Mouse (Mus musculus): ENCODE results near the gene Chd3.
A peak's percentile ranks its signal among the peaks of the same experiment; 100 is the strongest.

Gene Chd3

DNA sequence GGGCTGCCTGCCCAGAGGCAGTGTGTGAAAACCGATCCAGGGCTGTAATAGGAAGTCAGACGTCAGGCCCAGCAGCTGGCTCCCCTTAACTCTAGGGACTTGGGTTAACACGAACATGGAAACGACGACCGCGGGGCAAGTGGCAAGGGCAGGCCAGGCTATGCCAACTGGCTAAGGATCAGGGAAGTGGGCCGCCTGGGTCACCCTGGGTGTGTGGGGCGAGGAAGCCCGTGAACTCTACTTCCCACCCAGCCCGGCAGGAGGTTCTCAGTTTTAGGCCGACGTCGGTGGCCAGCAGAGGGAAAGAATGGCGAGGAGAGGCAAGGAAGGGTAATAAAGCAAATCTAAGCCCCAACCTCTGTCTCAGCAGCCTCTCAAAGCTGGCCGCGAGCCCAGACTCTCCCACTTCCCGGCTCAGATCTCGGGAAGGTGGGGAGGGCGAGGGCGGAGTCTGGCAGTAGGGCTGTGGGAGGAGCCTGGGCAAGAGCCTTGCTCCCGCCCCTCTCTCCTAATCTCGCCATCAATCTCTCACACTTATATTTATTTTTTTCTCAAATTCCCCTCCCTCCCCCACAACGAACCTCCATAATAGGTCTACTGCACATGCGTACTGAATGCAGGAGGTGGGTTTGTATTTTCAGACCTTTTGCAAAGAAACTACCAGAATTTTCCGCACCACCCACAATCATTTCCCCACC is 2.9 kb downstream of the Chd3 start:
- peak; percentile 90 for DNase-seq (ENCODE audit: low spot score)

GRCm38 (mm10) chr11:69365722-69366121 is 3.5 kb downstream of the Chd3 start:
- DNase-seq (ENCODE audit: low spot score), result peak; percentile 34

DNA sequence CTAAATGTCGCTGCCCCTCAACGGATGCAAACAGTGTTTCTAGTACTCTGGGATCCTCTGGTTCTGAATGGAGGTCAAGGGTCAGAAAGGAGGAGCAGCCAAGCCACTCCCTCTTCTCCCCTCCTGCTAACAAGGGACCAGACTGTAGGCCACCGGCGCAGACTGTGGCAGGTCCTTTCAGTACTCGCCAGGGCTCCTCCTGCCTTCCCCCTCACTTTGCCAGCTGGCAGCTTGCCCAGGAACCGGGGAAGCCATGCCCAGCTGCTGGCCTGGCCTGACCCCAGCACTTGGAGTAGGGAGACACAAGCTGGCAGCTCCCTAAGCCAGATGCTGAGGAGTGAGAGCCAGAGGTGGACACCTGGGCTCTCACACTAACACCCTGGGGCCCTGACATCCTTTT is 4.3 kb downstream of the Chd3 start:
- peak; percentile 88 for DNase-seq (ENCODE audit: low spot score)

DNA sequence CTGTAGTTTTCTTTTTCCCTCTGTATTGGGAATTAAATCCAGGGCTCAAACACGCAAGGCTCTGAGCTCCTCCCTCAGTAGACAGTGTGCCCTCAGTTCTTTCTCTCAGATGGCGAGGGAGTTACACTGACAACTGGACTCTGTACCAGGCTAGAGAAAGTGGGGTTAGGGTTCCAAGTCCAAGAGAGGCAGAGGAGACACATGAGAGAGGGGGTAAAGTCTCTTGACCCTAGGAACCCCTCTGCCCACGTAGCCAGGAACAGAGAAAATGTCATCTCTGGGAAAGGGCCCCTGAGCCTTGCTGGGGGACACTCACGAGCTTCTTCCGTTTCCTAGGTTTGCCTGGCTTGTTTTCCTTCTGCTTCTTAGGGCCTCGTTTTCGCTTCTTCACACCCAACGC is 4.8 kb downstream of the Chd3 start:
- DNase-seq (ENCODE audit: low spot score), result no peak

DNA sequence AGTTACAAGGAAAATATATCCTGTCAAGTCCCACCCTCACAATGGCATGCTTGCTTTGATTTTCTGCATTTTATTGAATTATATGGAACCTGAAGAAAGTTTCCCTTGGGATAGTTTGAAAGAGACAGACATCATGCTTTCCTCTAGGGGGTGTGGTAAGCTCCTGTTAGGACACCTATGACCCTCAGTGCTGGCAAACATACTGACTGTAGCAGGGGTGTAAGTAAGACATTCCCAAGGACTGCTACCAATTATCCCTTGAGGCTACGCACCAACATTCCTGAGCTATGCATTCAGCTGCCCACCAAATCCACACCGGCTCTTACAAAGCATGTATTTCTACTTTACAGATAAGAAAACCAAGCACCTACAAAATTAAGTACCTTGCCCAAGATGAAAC is 6.7 kb downstream of the Chd3 start:
- peak; percentile 57 for DNase-seq (ENCODE audit: low spot score)

GRCm38 (mm10) chr11:69362021-69362420 is 7.2 kb downstream of the Chd3 start:
- DNase-seq (ENCODE audit: low spot score), result no peak

DNA sequence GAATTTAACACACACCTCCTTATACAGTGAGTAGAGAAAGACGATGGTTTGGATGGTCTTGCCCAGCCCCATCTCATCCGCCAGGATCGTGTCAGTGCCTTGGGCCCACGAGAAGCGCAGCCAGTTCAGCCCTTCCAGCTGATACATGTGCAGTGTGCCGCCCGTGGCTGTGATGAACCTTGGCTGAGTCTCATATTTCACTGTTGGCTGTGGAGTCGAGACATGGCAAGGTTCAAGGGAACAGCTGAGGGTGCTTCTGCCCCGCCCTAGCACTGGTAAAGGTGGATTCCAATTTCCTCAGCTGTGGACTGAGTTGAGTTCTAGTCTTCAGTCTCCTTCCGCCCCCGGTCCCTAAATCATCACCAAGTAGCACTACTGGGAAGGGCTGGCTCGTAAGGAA is 11.5 kb downstream of the Chd3 start:
- DNase-seq (ENCODE audit: low spot score), result no peak

DNA sequence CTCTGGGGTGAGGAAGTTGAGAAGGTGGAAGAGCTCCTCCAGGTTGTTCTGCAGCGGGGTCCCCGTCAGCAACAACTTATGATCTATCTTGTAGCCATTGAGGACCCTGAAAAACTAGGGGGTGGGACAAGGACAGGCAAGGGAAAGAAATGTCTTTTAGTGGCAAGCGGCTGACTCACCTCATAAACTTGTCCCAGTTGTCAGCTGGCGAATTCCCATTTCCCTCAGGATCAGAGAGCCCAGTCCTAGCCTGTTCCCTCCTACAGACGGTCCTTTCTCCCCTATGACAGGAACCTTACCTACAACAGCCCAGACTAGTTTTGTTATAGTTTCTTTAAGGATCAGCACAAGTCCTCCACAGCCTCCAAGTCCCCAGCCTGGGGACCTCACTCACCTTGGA is 12.7 kb downstream of the Chd3 start:
- DNase-seq (ENCODE audit: low spot score), result no peak

DNA sequence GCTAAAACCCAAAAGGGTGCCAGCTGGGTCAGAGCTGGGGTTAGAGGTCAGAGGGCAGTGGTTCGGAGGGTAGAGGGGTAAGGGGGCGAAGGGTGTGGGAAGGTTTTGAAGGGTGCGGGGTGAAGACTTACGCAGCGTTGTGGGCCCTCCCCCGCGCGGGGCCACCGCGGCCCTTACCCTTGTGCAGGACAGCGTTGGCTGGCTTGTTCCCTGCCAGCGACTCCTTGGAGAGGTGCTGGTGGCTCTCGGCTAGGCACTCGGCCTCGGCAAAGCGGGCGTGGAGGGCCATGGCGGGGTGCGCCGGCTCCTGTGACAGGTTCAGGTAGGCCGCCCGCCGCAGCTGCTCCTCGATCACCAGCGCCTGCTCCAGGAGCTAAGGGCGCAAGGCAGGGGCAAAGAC is 22.8 kb downstream of the Chd3 start:
- no peak for DNase-seq (ENCODE audit: low spot score)

DNA sequence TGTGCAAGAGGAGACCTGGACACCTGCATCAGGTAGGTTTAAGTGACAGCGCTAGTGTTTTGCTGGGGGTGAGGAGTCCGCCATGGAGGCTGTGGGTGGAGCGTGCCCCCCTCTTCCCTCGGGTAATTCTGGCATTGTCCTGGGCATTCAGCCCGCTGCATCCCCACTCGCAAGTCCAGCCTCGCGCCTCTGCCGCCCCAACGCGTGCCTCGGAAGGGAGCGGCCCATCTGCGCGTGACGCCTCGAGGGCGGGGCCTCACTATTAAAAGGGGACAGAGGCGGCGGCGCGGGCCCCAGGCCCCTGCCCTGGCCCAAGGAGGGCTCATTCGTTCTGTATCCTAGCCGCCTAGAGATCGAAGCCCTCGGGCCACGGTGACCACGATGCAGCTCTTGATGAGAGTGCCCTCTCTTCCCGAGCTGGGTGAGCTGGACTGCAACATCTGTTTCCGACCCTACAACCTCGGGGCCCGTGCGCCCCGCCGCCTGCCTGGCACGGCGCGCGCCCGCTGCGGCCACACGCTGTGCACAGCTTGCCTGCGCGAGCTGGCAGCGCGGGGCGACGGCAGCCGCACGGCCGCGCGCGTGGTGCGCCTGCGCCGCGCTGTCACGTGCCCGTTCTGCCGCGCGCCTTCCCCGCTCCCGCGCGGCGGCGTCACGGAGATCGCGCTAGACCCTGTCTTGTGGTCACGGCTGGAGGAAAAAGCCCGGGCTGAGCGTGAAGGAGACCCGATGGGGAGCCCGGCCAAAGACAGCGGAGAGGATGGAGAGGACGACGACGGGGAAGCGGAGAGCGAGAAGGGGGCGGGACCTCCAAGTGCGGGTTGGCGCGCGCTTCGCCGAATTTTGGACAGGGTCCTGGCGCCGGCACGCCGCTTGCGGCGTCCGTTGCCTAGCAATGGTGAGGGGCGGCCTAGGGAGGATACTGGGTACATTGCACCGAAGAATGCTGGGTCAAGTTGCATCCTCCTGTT is 28.8 kb downstream of the Chd3 start, which contains the start of gene Rnf227:
TSS of gene Rnf227 (plus strand) at position 301 of the 971 bp plus-strand sequence.
- DNase-seq (ENCODE audit: low spot score), result peak; percentile 84

DNA sequence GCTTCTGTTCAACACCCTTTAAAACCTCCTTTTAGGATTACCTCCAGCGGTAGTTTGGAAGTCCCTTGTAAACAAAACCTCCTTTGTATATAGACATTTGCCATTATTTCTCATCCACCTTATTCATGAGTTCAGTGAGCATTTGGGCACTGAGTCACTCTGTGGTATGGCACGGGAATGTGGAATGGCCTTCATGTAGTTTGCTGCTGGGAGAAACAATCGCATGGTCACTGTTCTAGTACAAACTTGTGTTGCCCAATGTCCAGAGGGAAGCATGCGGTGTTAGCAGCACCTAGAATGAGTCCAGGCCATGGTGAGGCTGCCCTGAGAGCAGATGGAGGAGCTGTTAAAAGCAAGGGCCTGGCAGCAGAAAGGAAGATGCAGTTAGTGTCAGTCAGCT is 34.4 kb downstream of the Chd3 start:
- DNase-seq (ENCODE audit: low spot score), result no peak

DNA sequence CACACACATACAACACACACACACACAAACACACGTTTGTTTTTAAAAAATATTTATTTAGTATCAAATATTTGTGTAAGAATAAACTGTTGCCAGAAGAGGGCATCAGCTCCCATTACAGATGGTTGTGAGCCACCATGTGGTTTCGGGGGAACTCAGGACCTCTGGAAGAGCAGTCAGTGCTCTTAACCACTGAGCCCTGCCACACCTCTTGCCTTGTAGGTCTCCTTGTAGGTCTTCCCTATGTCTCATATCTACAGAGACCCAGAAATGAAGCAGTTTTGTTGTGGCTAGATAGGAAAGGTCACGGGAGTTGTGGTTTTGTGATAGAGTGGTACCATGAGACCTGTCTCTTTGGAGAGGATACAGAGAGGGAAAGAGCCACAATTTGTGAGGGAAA is 35.3 kb downstream of the Chd3 start:
- no peak for DNase-seq (ENCODE audit: low spot score)

- DNase-seq (ENCODE audit: low spot score), result no peak
Measured at GRCm38 (mm10) chr11:69332713-69333253, 36.4 kb downstream of the Chd3 start.

DNA sequence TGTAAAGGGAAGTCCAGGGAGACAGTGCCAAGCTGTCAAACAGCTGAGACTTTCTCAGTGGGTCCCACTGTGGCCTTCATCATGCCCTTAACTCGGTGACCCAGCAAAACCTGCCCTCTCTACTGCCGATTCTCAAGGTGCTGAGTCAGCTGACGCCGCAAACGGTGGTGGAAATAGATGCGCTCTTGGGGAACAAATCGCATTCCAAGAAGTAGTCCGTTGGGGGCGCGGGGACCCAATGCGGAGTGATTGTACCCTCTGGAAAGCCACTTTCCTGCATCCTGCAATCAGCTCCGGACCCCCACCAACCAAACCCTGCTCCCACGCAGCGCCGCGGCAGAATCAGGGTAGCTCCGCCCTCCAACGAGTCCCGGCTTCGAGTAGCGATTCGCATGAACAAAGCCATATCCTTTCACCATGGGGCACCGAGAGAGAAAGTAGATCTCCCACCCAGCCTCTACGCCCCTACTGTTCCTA is 37.2 kb downstream of the Chd3 start:
- peak; percentile 87 for DNase-seq (ENCODE audit: low spot score)

DNA sequence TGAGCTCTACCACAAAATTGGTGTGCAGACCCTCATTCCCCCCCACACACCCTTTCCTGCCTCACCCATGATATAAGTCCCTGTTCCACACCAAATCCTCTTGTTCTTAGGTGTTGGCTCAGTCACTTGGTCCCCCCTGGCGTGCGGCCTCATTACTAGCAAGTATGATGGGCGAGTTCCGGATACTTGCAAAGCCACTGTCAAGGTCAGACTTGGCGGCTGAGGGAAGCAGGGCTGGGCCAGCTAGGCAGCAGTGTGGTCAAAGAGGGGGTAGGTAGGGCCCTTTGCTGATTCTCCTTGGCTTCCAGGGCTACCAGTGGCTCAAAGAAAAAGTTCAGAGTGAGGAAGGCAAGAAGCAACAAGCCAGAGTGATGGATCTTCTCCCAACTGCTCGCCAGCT is 38.1 kb downstream of the Chd3 start:
- DNase-seq (ENCODE audit: low spot score), result no peak

- DNase-seq (ENCODE audit: low spot score), result no peak
Measured at GRCm38 (mm10) chr11:69328517-69328916, 40.7 kb downstream of the Chd3 start.

- no peak for DNase-seq (ENCODE audit: low spot score)
Measured at GRCm38 (mm10) chr11:69327648-69328047, 41.6 kb downstream of the Chd3 start.

- DNase-seq (ENCODE audit: low spot score), result no peak
Measured at GRCm38 (mm10) chr11:69327157-69327442, 42.1 kb downstream of the Chd3 start.

- no peak for DNase-seq (ENCODE audit: low spot score)
Measured at GRCm38 (mm10) chr11:69326408-69327156, 42.6 kb downstream of the Chd3 start.

- peak; percentile 97 for DNase-seq (ENCODE audit: low spot score)
Measured at GRCm38 (mm10) chr11:69325628-69326407, 43.4 kb downstream of the Chd3 start, which contains the start of gene Kcnab3. Gene Kcnab3 (plus strand): TSS chr11:69326258.

GRCm38 (mm10) chr11:69324749-69325148 is 44.5 kb downstream of the Chd3 start:
- DNase-seq (ENCODE audit: low spot score), result no peak
